Mouse (Mus musculus) brain, adult 2 months (tissue): ENCODE measurements around the gene Ddx54.
A peak's percentile ranks its signal among the peaks of the same experiment; 100 is the strongest.

Experiments
- DNase-seq: peaks from one replicate; pipeline ENCODE4 v3.0.0; 2011; ENCODE audit warnings: low read depth, low spot score

Gene Ddx54

DNA sequence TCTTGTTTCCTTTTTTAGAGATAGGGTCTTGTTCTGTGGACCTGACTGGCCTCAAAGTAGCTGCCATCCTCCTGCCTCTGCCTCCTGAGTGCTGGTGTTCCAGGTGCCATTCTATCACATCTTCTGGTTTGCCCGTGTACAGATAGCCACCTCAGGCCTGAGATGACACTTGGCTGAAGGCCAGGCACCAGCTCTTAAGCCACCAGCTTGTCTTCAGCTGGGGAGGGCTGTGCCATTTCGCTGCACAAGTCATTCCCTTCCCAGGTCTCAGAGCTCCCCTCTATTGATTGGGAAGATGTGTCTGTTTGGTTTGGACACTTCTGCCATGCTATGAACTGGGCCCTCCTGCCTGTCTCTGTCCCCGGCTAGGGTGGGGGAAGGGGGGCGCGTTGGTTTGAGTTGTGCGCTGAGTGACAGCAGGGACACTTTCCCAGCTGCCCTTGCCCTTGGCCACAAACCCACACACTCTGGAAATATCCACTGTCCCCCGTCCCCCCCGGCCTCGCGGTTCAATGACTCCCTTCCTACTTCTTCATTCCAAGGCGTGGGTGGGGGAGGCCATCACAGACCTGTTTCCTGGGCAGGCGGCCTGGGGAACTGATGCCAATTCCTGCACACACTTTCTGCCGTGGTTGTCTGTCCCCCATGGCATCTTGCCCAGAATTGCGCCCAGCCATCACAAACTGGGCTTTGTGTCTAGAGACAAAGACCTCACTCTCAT, 31.0 kb downstream of the Ddx54 start:
- peak; percentile 80 for DNase-seq

DNA sequence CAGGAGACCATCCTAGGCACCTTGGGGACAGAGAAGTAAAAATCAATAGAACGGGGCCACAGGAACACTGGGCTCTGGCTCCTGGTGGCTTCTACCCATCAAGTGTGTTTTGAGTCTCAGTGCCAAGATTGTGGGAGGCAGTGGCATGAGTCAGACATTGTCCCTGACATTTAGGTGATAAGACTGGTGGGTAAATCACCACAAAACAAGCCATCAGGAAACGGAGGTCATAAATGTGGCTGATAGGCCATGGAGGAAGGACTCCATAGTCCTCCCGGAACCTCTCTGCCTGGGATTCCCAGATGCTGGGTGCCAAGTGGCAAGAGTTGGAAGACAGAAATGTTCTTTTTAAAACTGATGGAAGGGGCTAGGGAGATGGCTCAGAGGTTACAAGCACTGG, 31.7 kb downstream of the Ddx54 start:
- DNase-seq = peak; percentile 46

DNA sequence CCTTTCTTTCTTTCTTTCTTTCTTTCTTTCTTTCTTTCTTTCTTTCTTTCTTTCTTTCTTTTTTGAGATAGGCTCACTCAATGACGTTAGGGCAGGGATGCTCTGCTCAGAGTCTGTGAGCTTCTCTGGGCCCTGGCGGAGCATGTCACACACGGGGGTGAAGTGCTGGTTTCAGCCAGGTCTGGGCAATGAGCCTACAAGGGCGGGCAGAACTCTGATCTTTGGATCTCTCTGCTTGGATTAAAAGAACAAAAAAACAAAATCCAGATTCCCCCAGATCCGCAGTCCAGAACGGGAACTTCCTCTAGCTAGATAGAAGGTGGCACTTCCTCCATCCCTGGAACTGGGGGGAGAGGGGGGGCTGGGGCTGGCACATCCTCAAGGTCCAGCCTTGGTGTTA, 33.3 kb downstream of the Ddx54 start:
- DNase-seq = peak; percentile 58

DNA sequence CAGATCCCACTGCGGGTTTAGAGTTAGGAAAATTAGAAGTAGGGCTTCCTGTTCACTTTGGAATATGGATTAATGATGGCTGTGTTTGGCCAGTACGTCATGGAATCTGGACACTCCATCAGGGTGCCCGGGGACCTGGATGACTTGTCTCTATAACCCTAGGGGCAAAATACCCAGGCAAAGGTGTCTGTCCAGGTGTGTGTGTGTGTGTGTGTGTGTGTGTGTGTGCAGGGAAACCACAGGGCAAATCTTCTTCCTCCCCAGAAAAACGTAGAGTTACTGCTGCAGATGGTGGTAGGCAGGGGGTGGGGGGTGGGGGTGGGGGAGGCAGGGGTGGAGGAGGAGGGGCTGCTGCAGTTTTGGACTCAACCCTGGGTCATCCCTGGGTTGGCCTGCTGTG, 34.8 kb downstream of the Ddx54 start:
- no peak for DNase-seq

DNA sequence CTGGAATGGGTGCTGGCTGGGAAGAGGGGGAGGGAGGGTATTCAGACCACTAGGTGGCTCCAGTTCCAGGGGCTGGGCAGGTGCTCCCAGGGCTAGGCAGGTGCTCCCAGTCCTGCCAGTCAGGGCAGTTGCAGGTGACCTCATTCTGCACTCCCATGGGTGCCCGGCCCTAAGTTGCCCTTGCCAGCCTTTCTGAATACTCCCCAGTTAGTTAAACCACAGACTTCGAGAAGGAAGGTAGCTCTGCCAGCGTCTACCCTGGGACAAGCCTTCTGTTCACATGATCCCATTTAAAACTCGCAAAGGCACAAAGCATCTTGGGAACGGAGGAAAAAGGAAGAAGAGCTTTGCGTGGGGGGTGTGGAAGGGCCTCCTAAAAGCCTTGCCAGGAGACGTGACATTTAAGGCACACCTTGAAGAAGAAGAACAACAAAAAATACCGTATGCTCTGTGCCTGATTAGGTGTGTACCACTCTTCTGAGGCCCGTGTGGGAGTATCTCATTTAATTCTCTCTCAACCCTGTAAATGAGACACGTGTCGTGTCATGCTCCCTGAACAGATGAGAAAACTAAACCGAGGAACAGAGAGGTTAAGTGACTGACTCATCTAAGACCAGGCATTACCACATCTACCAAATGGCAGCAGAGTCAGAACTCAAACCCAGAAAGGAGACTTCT, 35.4 kb downstream of the Ddx54 start:
- DNase-seq = peak; percentile 81

DNA sequence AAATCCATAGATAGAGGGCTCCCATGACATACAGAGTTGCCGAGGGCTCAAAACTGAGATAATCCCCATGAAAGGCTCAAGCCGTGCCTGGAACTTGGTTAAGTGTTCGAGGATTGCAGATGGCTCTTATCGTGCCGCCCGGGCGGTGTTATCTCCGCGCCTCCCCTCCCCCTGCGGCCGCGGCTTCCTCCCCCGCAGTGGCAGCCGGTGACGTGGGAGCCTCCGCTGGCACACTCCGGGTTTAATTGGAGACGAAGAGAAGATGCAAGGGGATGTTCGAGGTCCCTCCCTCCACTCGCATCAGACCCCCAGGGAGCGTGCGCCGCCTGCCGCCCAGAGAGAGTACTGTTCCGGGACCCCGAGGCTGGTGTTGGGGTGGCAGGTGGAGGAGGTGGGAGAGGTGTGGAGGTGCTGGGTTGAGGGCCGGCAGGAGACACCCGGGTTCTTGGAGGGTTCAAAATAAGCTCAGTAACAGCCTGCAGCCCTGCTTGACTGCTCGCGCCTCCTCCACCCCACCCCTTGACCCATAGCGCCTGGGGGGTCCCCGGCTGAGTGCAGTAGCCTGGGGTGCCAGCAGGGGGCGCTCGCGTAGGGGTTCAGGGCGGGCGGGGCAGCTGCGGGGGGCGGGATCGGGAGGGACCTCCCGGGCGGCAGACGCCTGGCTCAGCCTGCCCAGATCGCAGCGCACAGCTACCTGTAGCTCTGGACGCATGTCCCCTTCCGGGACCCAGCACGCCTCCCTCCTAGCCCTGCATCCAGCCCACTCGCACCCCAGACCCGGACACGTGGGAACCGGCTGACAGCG, 36.2 kb downstream of the Ddx54 start, which contains the start of gene Rasal1:
TSS of gene Rasal1 (plus strand) at position 244 of the 805 bp plus-strand sequence.
- DNase-seq = peak; percentile 84

DNA sequence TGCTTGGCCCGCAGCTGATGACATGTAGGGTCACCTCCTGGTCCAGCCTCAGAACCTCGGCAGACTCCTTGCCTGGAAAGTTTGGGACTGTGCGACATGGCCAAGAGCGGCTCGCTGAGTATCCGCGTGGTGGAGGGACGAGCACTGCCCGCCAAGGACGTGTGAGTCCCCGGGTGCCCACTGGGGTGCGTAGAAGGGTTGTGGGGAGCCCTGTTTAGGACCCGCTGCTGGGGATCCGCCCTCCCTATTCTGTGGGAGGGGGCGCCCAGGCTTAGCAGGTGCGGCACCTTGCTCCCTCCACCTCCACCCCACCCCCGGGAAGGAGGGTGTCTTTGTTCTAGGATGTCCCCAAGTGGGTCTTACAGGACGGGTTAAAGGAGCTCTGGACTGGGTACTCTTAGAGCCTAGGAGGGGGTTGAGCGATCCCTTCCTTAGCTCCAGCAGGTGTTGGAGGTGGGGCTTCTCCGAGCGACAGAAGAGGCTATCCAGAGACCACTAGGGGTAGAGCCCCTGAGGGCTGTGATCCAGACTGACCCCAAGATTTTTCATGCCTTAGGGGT, 36.9 kb downstream of the Ddx54 start:
- peak; percentile 42 for DNase-seq

DNA sequence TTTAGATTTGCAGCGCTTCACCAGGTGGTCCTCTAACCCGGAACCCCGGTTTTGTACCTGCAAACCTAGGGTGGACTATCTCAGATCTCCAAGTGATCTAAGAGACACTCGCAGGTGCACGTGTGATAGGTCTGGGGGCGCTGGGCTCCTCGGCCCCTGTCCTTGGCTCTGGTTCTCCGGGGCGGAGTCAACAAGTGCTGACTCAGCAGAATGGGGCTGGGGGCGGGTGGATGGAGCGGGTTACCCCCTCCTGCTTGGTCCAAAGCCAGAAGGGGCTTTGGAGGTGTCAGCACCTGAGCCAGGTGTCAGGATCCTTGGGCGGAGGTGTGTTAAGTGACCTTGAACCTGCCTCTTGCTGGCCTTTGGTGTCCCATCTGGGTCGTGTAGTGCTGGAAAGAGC, 37.4 kb downstream of the Ddx54 start:
- DNase-seq = no peak

DNA sequence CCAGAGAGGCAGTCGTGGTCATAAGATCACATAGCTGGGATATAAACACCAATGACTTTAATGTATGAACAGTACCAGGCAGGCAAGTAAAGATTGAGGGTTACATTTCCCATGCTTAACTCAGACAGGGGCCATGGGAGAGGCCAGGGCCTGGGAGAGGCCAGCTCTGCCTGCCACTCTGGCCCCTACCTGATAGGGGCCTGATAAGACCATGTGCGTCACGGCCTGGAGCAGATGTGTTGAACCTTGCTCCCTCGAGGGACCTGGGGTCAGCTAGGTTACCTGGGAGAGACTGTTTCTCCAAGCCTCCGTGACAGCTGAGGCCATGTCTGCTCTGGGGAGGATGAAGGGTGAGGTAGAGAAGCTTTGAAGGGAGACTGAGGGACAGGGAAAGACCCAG, 38.7 kb downstream of the Ddx54 start:
- no peak for DNase-seq

DNA sequence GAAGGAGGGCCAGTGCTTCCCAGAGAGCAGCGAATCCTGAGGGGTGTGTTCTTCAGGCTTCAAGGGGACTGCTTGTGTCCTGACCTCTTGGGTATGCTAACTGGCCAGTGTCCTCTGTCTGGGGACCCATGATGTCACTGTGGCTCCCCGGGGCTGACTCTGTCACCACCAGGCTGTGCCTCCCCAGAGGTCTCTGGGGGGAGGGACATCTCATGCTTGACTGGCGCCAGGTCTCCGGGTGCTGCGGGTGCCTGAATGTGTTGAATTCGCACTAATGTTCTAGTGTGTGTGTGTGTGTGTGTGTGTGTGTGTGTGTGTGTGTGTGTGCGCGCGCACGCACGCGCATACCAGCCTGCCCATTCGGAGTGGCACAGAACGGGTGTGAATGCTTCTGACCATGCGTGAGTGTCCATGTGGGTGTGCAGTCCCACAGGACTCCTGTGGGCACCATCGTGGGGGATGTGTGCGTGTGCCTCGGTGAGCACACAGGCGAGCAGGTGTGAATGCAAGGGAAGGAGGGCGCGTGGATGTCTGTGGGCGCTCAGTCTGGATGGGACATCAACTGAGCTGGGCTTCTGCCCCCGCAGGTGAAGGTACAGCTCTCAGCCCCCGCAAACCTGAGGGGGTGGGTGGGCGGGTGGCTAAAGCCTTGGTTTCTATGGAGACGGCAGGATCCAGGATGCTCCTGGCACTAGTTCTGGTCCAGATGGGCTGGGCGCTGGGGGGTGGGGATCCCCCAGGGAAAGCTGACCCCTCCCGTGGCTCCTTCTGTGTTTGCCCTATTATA, 40.6 kb downstream of the Ddx54 start:
- peak; percentile 73 for DNase-seq

DNA sequence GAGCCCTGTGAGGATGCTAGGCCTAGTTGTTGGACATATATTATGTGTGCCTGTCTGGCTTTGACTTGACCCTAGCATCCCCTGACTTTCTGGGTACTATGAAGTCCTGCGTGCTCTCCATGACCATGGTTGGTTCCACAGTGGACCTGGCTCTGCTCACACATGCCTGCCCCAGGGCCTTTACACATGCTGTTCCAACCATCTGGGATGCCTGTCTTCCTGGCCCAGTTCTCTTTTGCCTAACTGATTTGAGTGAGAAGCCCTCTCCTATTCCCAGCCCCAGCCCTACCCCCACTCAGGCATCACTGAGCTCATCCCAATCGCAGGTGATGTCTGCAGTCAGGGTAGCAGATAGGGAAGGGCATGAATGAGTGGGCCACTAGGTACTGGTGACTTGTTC, 41.3 kb downstream of the Ddx54 start:
- DNase-seq = no peak

DNA sequence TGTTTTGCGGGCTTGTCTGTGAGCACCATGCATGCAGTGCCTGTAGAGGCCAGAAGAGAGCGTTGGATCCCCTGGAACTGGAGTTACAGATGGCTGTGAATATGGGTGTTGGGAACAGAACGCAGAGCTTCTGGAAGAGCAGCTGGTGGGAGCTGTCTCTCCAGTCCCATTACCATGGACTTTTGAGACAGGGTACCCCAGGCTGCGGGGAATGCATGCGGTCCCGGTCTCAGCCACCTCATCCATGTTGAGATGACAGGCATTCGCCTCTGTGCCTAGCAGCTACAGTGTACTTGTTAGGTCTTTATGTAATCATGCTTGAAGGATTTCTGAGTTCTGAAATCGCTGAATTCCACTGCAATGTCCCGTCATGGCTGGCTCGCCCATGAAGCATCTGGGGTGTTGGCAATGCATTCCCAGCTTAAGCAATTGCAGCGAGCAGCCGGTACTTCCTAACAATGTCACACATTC, 43.8 kb downstream of the Ddx54 start:
- DNase-seq = peak; percentile 90

DNA sequence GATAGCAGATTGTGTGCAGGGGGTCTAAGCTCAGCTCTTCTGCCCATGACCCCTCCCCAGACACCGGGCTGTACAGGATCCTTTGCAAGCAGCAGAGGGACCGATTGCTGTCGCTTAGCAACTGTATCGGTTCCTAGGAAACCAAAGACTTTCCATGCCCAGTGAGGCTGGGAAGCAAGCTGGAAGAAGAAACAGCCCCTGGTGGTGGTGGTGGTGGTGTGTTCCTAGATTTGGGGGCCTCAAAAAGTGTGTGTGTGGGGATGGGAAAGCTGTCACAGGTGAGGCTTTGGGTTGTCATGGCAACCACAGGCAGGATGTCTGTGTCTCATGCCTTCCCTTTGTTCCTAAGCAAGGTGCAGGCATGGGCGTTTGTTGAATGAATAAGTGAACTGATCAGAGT, 48.3 kb downstream of the Ddx54 start:
- peak; percentile 79 for DNase-seq

DNA sequence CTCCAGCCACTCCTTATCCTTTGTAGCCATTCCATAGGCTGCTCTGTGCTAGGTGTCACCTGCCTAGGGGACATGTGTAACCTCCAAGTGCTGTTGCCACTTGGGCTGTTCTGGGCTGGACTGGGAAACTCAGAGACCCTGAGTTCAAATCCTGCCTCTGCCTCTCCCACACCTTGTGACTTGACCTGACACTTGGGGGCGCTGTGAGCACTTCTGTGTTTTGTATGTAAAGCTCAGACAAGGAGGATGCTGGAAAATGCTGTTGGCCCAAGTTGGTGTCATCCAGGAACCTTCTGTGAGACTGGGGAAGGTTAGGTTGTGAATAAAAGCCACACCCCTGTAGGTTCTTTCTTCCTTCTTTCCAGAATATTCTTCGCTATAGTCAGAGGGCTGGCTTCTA, 52.3 kb downstream of the Ddx54 start:
- no peak for DNase-seq

DNA sequence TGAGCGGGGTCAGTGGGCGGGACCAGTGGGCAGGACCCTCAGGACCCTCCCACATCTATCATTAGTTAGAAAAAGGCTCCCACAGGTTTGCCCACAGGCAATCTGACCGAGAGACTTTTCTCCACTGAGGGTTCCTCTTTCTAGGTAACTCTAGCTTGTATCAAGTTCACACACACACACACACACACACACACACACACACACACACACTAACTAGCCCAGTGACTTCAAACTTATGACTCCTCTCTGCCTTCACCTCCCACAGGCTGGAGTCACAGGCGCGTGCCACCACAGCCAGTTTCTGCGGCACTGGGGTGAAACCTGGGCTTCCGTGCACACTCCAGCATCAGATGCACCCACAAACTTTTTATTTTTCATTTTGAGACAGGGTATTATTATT, 56.2 kb downstream of the Ddx54 start:
- DNase-seq = no peak

DNA sequence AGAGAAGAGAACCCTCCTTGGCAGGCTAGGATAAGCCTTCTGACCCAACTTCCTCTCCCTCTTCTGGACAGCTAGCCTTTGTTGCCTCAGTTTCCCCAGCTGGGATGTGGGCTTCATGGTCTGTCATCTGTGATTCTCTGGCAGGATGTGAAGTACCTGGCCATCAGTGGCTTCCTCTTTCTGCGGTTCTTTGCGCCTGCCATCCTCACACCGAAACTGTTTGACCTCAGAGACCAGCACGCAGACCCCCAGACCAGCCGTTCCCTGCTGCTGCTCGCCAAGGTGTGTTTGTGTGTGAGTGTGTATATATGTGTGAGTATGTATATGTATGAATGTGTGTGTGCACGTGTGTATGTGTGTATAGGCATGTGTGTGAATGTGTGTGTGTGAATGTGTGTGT, 57.6 kb downstream of the Ddx54 start:
- no peak for DNase-seq

DNA sequence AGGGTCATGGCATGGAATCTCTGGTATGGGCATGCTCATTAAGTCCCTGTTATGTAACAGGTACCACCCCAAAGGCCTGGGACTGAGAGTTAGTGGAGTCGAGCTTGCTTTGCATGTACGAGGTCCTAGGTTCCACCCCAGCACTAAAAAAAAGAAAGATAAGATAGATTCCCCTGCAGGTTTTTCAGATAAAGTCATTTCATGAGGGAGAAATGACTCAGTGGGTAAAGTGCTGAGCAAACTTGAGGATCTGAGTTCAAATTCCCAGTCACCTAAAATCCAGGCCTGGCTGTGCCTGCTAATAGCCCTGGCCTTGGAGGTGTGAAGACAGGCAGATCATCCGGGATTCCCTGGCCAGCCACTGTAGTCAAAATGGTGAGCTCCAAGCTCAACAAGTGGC, 59.3 kb downstream of the Ddx54 start:
- no peak for DNase-seq

DNA sequence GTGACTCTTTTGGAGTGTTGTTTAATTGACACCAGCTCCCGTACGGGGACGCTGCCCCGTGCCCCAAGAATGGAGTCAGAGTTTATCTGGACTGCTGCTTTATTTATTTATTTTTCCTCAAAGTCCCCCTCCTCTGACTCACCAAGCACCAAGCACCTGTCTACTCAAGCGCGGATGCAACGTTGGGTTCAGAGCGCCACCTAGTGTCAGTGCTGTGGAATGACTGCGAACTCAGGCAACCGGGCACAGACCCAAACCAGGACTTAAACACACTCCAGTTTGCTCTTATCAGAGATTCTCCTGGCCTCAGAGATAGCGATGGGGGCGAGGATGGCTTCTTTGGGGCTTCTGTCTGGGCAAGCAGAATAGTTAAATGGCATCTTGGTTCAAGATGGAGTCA, 61.1 kb downstream of the Ddx54 start:
- DNase-seq = peak; percentile 90

DNA sequence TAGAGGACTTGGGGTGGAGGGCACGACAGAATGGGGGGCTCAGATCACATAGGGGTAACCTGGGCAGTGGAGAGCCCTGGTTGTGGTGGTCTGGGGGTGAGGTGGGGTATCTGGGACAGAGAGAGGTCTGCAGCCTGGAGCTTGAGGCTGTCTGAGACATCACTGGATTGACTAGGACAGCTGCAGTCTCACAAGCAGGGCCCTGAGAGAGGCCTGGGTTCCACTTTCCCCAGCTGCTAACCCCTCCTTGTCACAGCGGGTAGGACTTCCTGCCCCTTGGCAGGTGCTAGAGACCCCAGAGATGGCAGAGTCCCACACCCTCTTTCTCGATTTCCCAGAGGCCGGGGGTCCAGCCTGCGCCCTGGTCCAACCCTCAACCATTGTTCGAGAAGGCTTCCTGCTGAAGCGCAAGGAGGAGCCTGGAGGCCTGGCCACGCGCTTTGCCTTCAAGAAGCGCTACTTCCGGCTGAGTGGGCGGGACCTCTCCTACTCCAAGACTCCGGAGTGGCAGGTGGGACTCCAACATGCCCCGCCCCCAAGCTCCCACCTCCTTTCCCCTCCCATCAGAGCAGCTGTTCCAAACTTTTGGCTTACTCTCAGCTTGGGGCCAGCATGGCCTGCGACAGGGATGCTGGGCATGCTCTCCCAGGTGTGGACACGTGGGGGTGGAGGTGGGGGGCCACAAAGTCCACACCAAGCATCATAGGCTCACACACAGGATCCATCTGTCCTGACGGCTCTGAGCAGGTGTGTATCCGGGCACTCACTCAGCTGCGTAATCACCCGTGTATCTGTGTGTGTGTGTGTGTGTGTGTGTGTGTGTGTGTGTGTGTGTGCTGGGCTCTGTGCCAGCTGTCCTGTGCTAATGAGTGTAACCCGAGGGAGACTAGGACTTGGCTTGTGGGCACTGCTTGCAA, 61.9 kb downstream of the Ddx54 start:
- peak; percentile 47 for DNase-seq

DNA sequence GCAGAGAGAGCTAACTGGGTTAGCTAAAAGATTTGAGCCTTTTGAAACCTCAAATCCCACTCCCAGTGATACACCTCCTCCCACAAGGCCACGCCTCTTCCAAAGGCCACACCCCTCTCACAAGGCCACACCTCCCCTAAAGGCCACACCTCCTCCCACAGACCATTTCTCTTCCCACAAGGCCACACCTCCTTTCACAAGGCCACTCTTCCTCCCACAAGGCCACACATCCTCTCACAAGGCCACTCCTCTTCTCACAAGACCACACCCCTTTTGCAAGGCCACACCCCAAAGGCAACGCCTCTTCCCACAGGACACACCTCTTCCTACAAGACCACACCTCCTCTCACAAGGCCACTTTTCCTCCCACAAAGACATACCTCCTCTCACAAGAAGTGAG, 65.0 kb downstream of the Ddx54 start:
- DNase-seq = peak; percentile 69
